Mouse (Mus musculus): ENCODE results near the gene Stk11.
A peak's percentile ranks its signal among the peaks of the same experiment; 100 is the strongest.

Gene Stk11

DNA sequence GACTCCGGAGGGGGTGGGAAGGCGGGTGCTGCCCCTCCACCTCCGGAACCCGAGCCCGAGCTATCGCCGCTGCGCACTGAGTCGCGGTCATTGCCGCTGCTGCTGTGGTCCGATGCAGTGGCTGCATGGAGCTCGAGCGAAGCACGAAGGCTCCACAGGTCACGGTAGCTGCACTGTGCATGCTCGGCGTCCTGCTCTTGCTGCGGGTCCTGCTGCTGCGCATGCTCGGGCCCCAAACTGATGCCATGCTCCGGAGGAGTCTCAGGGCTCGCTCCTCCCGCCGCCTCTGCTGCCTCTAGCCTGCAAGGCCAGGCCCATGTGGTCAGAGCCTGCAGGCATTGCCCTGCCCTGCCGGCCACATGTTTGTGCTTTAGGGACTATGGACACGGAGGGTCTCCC lies 16.3 kb downstream of the Stk11 start:
- DNase-seq: no peak

DNA sequence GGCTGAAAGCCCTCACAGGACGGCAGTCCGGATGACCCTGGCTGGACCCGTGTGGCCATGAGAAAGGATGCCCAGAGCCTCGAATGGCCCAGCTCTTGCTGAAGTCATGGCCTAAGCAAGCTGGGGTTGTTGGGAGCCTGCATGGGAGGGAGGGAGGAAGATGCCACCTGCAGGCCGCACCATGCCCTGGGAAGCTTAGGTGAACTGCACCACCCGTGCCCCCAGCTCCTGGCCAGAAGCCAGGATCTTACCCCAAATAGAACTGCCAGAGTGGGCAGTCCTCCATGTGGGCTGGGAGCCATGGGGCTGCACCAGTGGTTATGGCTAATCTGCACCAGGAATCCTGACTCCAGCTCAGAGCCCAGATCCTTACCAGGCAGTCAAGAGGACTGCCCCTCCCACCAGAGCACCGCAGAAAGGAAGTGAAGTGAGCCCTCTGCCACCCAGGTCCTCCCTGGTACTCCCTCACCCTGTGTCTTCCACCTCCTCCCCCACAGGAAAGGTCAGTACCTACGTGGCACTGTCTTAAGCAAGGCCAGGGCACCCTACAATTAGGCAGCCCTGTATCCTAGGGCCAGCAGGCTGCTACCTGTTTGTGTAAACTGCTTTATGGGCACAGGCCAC lies 17.7 kb downstream of the Stk11 start:
- no peak for DNase-seq

DNA sequence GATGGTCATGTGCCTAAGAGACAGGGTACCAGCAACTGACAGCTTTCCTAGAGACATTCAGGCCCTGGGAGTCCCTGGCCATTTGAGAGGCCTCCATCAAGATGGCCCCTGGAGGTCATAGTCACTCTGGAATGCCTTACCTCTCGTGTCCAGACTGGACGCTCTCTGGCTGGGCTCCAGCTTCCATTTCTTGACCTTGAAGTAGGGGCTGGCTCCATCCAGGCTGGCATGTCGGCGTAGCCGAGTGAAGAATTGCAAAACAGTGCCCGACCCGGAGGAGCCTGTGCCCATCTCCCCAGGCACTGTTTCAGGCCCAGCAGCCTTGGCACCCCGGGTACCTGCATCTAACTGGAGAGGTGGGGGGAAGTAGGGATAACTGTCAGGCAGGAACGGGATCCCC lies 18.8 kb downstream of the Stk11 start:
- no peak for DNase-seq

DNA sequence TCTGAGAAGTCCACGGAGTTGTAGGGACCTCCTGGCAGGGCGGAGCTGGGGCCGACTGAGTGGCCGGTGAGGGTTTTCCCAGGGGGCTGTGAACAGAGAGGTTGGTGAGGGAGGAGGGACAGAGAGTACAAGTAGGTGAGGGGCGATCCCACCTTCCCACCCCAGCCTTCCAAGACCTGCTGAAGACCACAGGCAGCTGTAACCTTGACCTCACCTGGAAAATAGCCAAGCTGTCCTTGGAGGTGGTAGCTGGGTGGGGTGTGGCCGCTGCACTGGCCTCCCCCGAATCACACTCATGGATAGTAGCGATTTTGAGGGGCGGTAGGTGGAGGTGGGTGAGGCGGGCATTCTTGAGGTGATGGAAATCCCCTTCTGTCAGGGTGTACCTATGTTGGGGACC lies 19.6 kb downstream of the Stk11 start:
- no peak for DNase-seq

DNA sequence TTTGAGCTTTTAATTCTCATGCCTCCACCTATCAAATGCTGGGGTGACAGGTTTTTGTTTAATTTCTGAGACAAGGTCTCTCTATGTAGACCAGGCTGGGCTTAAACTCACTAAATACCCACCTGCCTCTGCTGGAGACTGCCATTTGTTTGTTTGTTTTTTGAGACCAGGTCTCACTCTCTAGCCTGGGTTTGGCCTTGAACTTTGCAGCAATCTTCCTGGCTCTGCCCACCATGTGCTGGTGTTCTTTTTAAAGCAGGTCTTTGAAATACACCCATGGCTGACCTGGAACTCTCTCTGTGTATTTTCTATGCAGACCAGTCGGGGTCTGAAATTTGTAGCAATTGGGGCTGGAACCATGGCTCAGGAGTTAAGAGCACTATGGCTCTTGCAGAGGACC lies 20.0 kb downstream of the Stk11 start:
- DNase-seq: no peak

DNA sequence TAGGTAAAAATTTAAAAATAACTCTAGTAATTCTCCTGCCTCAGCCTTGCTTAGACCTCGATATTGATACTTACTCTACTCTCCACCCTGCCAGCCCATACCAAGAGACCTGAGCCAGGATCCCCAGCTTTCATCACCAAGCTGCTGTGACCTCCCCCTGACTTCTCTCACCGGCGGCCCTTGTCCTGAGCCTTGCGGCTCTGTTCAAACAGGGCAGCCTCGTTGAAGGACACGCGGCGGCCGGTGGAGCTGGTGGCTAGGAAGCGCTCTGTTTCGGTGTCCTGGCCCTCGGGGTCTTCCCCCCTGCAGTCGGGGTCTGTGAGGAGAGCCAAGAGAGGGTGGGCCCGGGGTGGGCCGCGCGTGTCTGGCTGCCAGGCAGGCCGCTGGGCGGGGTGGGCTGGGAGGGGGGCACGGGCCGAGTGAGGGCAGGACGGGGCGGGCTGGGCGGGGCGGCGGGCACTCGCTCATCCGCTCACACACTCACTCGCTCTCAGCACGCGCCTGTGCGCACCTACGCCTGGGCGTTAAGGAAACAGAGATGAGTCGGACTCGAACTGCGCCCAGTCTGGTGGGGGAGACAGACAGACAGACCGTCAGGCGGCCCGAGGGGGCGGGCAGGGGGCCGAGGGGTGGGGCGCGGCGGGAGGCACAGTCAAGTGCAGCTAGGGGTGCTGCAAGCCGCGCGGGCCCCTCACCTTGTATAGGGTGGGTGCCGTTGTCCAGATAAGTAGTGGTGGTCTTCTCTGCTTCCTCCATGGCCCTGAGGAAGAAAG lies 20.8 kb downstream of the Stk11 start:
- DNase-seq: no peak

DNA sequence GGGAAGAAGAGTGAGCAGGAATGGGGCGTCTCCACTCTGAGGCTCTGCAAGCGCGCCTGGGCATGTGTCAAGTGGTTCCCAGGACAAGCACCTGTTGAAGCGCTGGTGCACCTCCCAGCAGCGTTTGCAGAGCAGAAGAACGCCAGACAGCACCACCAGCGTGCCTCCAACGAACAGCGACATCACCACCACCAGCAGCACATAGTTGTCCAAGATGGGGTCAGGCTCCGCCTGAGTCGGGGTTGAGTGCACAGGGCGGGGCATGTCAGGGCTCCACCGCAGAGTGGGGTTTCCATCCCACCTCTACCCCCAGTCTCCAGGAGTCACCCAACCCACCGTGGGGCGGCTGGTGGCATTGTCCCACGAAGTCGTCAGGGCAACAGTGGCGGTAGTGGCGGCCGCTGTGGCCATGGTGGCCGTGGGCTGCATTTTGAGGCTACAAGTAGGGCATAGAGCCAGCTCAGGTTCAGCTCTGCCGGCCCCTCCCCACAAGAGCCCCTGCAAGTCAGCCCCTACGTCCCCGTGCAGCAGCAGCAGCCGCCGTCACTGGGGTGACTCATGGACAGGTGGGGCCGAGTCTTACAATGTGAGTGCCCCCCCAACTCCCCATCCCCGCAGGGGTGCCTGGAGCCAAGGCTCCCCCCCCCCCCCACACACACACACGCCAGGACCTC lies 21.5 kb downstream of the Stk11 start:
- no peak for DNase-seq

DNA sequence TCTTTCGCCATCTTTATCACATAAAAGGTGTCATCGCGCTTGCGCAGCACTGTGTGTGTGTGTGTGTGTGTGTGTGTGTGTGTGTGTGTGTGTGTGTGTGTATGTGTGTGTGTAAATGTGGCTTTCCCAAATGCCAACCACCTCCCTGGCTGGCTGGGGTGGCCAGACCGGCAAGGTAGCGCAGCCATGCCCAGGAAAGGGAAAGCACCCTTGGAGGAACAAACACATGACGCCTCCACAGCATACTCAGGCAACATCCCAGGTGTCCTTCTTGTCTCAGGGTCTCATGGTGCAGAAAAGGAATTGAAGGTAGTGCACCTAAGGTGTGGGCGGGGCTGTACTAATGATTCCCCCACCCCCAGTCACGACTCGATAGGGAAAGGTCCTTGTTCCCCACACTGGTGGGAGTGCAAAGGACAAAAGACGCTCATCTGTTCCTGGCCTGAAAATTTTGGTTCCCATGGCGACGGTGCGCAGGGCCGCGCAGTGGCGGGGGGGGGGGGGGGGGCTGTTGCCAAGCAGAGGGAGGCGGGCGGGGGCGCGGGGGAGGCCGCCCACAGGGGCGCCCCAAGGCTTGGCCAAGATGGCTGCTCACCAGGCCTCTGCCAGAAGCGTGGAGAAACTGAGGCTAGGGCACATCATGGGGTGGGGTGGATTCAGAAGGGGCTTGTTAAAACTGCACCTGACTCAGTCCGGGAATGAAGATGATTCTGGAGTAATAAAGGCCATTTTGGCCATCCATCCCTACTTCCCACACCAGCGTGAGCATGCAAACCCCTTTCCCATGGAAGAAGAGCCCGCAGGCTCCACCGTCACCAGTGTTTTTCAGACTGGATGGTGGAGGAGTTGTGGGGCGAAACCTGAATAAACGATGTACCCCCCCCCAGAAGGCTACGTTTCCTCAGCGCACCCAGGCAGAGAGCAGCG lies 22.3 kb downstream of the Stk11 start:
- no peak for DNase-seq

DNA sequence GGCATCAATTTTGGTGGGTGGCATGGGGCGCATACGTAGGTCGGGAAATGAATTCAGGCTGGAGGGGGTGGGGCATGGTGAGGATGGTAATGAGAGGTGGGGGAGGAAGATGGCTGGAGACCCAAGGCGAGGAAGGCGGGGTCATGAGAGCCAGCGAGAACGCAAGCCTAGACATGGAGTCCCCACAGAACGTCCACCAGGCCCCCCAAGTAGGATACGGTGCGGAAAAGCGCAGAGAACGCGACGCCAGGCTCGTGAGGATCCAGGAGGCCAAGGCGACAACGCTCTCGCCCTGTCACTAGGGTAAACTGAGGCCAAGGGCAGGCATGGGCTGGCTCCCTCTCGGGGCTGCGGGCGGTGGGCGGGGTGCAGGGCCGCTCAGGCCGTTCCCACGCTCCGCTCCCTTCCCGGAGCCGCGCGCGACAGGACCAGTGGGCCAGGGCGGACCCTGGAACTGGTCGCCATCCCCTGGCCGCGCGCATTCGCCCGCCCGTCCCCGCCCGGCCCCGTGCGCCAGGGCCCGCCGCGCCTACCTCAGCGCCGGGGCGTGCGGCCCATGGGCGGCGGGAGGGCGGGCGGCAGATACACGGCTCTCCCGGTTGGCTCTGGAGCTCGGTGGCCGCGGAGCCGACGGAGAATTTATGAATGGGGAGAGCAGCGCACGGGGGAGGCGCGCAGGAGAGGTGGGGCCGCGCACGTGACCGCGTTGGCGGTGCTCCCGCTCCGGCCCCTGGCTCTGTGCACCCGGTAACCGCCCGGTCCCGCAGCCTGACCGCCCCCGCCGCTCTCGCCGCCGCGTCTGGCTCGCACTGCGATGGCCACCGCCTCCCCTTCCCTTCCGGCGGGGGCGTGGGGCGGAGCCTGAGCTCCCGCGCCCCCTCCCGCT lies 23.2 kb downstream of the Stk11 start, which contains the start of gene Atp5d:
Atp5d (plus strand) TSS at position 80 of the 886 bp plus-strand sequence.
- DNase-seq: peak; percentile 70

DNA sequence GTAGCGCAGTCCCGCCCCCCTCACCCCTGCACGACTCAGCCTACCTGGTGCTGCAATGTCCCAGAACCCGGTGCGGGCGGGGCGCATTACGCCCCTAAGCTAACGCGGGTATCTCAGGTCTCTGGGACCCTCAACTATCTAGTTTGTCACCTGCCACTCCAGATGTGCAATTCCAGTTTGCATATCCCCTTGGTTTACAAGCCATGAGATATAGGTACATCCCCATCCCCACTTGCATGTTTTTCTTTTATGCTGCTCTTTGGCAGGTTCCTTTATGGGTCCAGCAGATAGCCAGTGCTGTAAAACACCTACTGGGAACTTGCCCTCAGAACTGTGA lies 23.8 kb downstream of the Stk11 start:
- DNase-seq: no peak

DNA sequence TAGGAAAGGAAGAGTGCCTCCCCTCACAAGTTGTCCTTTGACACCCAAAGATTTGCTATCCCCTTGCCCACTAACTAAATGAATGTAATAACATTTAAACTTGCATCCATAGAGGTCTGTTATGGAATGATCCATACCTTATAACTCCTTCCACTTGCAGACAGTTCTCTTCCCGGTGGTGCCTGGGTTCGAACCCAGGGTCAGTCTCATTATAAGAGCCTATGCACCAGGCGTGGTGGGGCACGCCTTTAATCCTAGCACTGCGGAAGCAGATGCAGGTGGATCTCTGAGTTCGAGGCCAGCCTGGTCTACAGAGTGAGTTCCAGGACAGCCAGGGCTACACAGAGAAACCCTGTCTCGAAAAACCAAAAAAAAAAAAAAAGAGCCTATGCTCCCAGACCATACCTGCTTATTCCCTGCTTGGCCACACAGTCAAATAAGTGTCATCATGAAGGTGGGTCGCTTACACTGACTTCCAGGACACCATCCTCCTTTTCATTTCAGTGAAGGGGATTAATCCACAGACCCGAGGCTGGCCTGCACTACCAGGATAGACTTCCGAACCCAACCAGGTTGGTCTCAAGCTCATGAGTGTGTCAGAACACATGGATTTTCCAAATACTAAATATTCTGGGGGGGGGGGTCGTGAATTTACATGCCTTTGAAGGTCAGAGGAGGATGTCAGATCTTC lies 24.5 kb downstream of the Stk11 start:
- no peak for DNase-seq

DNA sequence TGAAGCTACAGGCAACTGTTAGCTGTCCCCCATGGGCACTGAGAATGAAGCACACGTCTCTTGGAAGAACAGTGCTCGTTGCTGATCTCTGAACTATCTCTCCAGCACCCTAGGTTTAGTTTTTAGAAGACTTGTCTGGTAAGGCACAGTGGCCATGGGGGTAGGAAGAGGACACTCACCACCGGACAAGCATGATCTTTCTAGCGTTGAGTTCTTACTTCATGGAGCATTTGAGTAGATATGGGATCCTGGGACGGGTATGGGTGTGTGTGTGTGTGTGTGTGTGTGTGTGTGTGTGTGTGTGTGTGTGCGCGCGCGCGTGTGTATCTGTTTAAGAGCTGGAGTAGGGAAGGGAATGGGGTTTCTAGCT lies 25.0 kb downstream of the Stk11 start, which contains the start of gene Cbarp:
Cbarp (minus strand) TSS at position 170 of the 370 bp plus-strand sequence.
- DNase-seq: no peak

DNA sequence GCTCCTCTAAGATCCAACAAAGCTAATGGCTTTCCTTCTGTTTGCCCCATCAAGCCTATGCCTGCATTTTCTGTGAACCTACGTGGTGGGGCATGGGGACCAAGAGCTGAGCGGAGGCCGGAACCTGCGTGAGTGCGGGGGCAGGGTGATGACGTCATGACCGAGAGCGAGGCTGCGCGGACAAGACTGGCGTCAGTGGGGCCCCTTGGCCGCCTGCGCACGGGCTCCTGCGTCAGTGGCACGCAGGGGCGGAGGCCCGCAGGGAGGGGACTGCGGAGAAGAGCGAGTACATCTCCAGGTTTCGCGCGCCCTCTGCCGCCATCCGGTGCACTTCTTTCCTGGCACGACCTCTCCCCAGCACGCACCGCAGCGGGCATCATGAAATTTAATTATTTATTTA lies 25.6 kb downstream of the Stk11 start:
- peak; percentile 90 for DNase-seq

DNA sequence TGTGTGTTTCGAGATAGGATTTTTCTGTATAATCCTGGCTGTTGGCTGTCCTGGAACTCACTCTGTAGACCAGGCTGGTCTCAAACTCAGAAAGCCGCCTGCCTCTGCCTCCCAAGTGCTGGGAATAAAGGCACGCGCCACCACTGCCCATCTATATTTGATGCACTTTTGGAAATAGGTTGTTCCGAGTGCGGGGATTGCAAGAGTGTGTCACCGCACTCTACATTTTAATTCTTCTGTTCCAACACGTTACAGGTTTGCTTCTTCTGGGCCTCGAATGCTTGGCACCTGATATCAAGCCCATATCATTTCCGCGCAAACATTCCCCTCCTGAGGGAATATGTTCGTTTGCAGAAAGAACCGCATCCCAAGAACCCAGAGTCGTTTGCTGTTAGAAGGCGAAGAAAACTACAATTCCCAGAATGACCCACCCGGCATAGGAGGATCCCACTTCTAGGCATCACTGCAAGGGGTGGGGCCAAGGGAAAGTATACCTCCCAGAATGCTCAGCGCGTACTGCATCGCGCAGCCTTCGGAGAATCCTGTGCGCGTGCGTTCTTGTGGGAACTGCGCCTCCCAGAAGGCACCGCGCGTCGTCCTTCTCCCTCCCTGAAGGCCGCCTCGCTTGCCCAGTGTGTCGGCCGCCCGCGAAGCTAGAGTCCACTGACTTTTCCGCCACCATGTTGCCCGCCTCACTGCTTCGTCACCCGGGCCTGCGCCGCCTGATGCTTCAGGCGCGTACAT lies 26.4 kb downstream of the Stk11 start:
- DNase-seq: peak; percentile 86

DNA sequence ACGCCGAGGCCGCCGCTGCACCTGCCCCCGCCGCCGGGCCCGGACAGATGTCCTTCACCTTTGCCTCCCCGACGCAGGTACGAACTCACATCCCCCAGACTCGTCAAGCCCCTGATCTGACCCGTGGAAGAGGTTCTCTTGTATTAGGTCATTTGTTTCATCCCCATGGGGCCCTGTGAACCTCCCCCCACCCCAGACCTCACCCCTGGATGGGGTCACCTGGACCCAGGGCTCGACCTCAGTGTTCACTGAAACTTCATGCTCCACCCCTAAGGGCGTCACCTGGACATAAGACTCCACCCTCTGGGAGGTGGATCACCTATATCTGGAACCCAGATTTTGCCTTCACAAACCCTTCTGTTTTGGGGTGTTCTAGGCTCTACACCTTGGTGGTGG lies 26.9 kb downstream of the Stk11 start:
- no peak for DNase-seq

DNA sequence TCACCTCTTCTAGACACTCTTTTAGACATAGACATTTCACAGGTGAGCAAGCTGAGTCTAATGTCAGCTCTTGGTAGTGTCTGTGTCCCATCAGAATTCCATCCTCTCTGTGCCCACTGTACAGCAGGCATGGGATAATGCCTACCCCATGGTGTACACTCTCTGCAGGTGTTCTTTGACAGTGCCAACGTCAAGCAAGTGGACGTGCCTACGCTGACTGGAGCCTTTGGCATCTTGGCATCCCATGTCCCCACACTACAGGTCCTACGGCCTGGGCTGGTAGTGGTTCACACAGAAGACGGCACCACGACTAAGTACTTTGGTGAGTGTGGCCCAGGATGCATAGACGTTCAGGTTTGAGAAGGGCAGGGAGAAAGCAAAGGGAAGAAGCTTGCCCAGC lies 28.1 kb downstream of the Stk11 start:
- DNase-seq: no peak

DNA sequence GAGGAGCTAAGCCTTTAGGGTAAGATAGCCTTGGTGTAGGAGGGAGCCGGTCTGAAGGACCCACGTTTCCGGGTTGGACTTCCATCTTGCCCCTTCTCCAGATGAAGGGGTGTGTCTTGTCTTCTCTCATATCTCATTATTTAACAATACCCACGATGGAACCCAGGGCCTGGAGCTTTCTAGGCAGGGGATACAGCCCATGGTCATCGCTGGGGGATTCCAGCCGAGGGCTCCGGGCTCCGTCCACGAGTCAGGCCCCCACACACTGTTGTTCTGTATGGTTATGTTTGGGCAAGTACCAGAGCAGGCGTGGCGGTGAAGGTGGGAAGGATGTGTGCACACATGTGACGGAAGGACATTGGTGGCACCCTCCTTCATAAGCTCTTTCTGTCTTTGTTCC lies 28.6 kb downstream of the Stk11 start:
- DNase-seq: no peak

DNA sequence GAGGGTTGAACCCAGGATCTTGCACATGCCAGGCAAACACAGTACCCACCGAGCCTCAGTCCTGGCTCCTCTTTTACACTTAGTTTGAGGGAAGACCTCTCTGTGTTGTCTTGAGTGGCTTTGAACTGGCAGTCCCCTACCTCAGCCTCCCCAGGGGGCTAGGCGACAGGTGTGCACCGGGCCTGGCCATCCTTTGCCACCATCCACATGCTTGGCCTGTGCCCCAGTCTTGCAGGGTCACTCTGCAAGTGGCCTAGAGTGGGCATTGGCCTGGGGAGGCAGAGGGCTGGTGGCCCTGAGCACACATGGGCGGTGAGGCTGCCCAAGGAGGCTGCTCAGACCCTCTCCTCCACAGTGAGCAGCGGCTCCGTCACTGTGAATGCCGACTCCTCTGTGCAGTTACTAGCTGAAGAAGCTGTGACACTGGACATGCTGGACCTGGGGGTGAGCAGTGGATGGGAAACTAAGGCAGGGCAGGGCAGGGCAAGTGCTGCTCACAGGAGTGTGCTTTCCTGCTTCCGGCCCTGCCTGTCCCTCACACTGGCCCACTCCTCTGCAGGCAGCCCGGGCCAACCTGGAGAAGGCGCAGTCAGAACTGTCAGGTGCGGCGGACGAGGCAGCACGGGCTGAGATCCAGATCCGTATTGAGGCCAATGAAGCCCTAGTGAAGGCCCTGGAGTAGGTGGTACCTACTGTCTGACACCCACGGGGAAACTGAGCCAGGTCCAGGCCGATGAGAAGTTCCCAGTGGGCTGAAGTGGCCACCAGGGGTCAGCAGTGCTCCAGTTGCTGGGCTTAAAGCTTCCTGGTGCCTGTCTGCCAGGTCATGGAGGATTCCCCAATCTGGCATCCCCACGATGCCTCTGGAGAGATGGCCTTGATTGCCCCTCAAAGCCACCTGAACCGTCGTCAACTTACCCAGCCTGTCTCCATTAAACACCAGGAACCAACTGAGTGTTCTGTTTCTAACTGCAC lies 29.5 kb downstream of the Stk11 start:
- DNase-seq: peak; percentile 82

DNA sequence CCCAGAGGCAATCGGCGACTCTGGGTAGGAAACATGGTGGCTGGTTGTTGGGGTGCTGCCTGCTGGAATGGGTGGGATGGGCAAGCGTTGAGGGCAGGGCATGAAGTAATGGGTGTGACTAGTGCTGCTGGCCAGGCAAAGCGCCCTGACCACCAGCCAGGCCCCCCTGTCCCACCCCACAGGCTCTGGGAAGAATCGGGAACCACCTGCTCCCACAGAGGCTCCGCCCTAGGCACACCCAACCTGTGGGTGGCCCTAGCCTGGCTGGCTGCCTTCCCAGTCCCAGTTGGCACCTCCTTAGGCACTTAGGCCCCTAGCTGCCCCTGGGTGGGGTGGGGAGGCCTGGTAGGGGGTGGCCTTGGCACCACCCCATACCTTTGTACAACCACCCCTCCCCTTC lies 30.3 kb downstream of the Stk11 start:
- no peak for DNase-seq
